ENCODE assay signal across 24 mouse cellular contexts in genomic region chr2:73536091-73536783, GRCm38 (mm10). TPM values are rescaled to one million over a fixed set of nuclear protein-coding genes. Genes with fewer than 3 reads are reported as not detected.
"Had no signal": no experiment of that assay in that cellular context is flagged by ENCODE, and none has a peak within 500 bp of the region (broad histone marks: within the 10 kb centered on the region; RNA-seq: fewer than 3 reads in every experiment).

No protein-coding gene starts in this region.

- H3K9me3 ChIP-seq: heart, embryonic 13.5 days; heart, embryonic 15.5 days; hindbrain, embryonic 13.5 days; hindbrain, embryonic 15.5 days; kidney, embryonic 15.5 days; limb, embryonic 13.5 days; limb, embryonic 15.5 days; liver, embryonic 12.5 days had no signal

- H3K4me3 ChIP-seq: heart, embryonic 13.5 days; heart, embryonic 15.5 days; hindbrain, embryonic 13.5 days; hindbrain, embryonic 15.5 days; kidney, embryonic 15.5 days; layer of hippocampus, adult 2 months; left cerebral cortex, adult 2 months; limb, embryonic 13.5 days; limb, embryonic 15.5 days; liver, embryonic 12.5 days had no signal

- H3K36me3 ChIP-seq: heart, embryonic 13.5 days; heart, embryonic 15.5 days; hindbrain, embryonic 13.5 days; hindbrain, embryonic 15.5 days; kidney, embryonic 15.5 days; limb, embryonic 13.5 days; limb, embryonic 15.5 days; liver, embryonic 12.5 days had no signal

- H3K27ac ChIP-seq: heart, embryonic 13.5 days; heart, embryonic 15.5 days; hindbrain, embryonic 13.5 days; hindbrain, embryonic 15.5 days; hindbrain, postnatal 0 days; kidney, embryonic 15.5 days; kidney, postnatal 0 days; layer of hippocampus, adult 2 months; left cerebral cortex, adult 2 months; limb, embryonic 13.5 days; limb, embryonic 15.5 days; liver, embryonic 12.5 days; liver, embryonic 14.5 days had no signal

- H3K27me3 ChIP-seq: heart, embryonic 13.5 days; heart, embryonic 15.5 days; hindbrain, embryonic 13.5 days; hindbrain, embryonic 15.5 days; kidney, embryonic 15.5 days; limb, embryonic 13.5 days; limb, embryonic 15.5 days had no signal

- DNase-seq: gastrocnemius, postnatal 25 days; heart, adult 18-20 months; heart, postnatal 14 days; heart, postnatal 36 days; kidney, adult 11 months; kidney, adult 2 months; kidney, adult 9 months; kidney, postnatal 14 days; kidney, postnatal 36 days had no signal

RNA-seq across cellular contexts. Expression of gene Chrna1, which starts 43.9 kb away (rescaled TPM):
- total RNA-seq: heart, postnatal 14 days; heart, postnatal 36 days; hematopoietic stem cell, adult 5-6 weeks; hindbrain, postnatal 0 days; liver, adult 2 months had no signal
- polyA plus RNA-seq: kidney, adult 2 months; liver, adult 2 months had no signal
